Mouse (Mus musculus) E14TG2a.4 (cell line): ENCODE data around the gene Prrc2b.

Experiments used
- CTCF ChIP-seq: conservative IDR thresholded peaks from 2 replicates; pipeline ENCODE4 v1.5.1; 2014; ENCODE audit warnings: low read length
- NANOG ChIP-seq: IDR thresholded peaks from 2 replicates; pipeline ENCODE4 v1.6.1; 2014; ENCODE audit warnings: borderline replicate concordance, low read length, mixed read lengths
- POU5F1 ChIP-seq: IDR thresholded peaks from 2 replicates; pipeline ENCODE4 v1.6.1; 2014; ENCODE audit warnings: low read length, borderline replicate concordance

- no peak for TF ChIP-seq POU5F1
- TF ChIP-seq CTCF: no peak
- TF ChIP-seq NANOG: no peak
Measured at GRCm38 (mm10) chr2:32175508-32175907, 24.6 kb downstream of the Prrc2b start.
